Mouse (Mus musculus) T-cell, adult 66 days (primary cell): Measurements from ENCODE around the gene Defa30. TPM values are rescaled to one million over a fixed set of nuclear protein-coding genes. Genes with fewer than 3 reads are reported as not detected.

Experiments
- total RNA-seq, 2 experiments: library from RNA; stranded (reverse); gene quantifications; 3 replicates in 1 of 2; 4 replicates in 1 of 2; pipeline ENCODE4 v1.2.4; 2023

The Defa30 gene
- total RNA-seq, result not detected

GRCm38 (mm10) chr8:21134342-21134741 is at the start of gene Defa30:
Defa30 (plus strand) TSS chr8:21134642.

GRCm38 (mm10) chr8:21095950-21096349 is 38.5 kb upstream of the Defa30 start, which contains the start of gene Gm14851:
Gm14851 (minus strand) TSS chr8:21096050.

GRCm38 (mm10) chr8:21161977-21162376 is 27.5 kb downstream of the Defa30 start, which contains the start of gene Defa22:
Defa22 (plus strand) TSS chr8:21162277.

Other genes with a start within 250 kb of the Defa30 start
- gene Defb33, start 242.0 kb upstream of the Defa30 start, total RNA-seq, result not detected
- gene Gm15056, start 232.0 kb upstream of the Defa30 start, total RNA-seq, result not detected
- gene Gm6040, start 212.6 kb upstream of the Defa30 start, total RNA-seq, result not detected
- gene AY761185, start 189.9 kb upstream of the Defa30 start, total RNA-seq, result not detected
- gene Defa21, start 109.1 kb upstream of the Defa30 start, total RNA-seq, result not detected
- gene Defa23, start 79.6 kb upstream of the Defa30 start, total RNA-seq, result not detected
- gene Defa35, start 69.6 kb upstream of the Defa30 start, total RNA-seq, result not detected
- not detected for gene Defa25, start 50.2 kb upstream of the Defa30 start, total RNA-seq
- gene Gm14851, start 38.6 kb upstream of the Defa30 start, total RNA-seq, result not detected
- gene Defa22, start 27.6 kb downstream of the Defa30 start, total RNA-seq, result not detected
- gene Defa31, start 57.0 kb downstream of the Defa30 start, total RNA-seq, result not detected
- not detected for gene Gm15293, start 66.9 kb downstream of the Defa30 start, total RNA-seq
- not detected for gene Gm15292, start 115.1 kb downstream of the Defa30 start, total RNA-seq
- gene Defa27, start 180.9 kb downstream of the Defa30 start, total RNA-seq, result not detected
- not detected for gene Defa29, start 192.4 kb downstream of the Defa30 start, total RNA-seq
- gene Defa2, start 243.9 kb downstream of the Defa30 start, total RNA-seq, result not detected